Mouse (Mus musculus) cerebellum, adult 18-20 months (tissue): ENCODE results near the gene Kctd20.
A peak's percentile ranks its signal among the peaks of the same experiment; 100 is the strongest.

Source experiments
- DNase-seq, 2 experiments: peaks; one replicate each; pipeline ENCODE4 v3.0.0; 2021

Gene Kctd20

GRCm38 (mm10) chr17:28951831-28952799 lies at the start of gene Kctd20:
TSS of gene Kctd20 (plus strand) at chr17:28951950.
- peak; percentile 91 to 99 for DNase-seq

GRCm38 (mm10) chr17:28904546-28905376 lies 47.0 kb upstream of the Kctd20 start:
- peak; percentile 59 to 82 for DNase-seq

- DNase-seq = no peak
Observed at GRCm38 (mm10) chr17:28905377-28905916, 46.3 kb upstream of the Kctd20 start.

- no peak for DNase-seq
Observed at GRCm38 (mm10) chr17:28907959-28908358, 43.8 kb upstream of the Kctd20 start.

GRCm38 (mm10) chr17:28909252-28909941 lies 42.4 kb upstream of the Kctd20 start:
- DNase-seq = no peak

- no peak for DNase-seq
Observed at GRCm38 (mm10) chr17:28910139-28910538, 41.6 kb upstream of the Kctd20 start.

GRCm38 (mm10) chr17:28913200-28913599 lies 38.5 kb upstream of the Kctd20 start:
- DNase-seq = no peak

- DNase-seq = no peak
Observed at GRCm38 (mm10) chr17:28913940-28914339, 37.8 kb upstream of the Kctd20 start.

- DNase-seq = no peak
Observed at GRCm38 (mm10) chr17:28915060-28915628, 36.6 kb upstream of the Kctd20 start, which contains the start of gene 4930539E08Rik. TSS of gene 4930539E08Rik (minus strand) at chr17:28915324.

GRCm38 (mm10) chr17:28916520-28916919 lies 35.2 kb upstream of the Kctd20 start:
- DNase-seq = no peak

- DNase-seq = no peak
Observed at GRCm38 (mm10) chr17:28921086-28921485, 30.7 kb upstream of the Kctd20 start.

- no peak for DNase-seq
Observed at GRCm38 (mm10) chr17:28922096-28922495, 29.7 kb upstream of the Kctd20 start.

GRCm38 (mm10) chr17:28924957-28925595 lies 26.7 kb upstream of the Kctd20 start:
- DNase-seq = no peak

GRCm38 (mm10) chr17:28926380-28926779 lies 25.4 kb upstream of the Kctd20 start:
- peak; percentile 82 to 86 for DNase-seq

GRCm38 (mm10) chr17:28926866-28927635 lies 24.7 kb upstream of the Kctd20 start:
- DNase-seq = peak; percentile 32 to 36

- DNase-seq = no peak
Observed at GRCm38 (mm10) chr17:28928004-28928403, 23.7 kb upstream of the Kctd20 start.

- DNase-seq = no peak
Observed at GRCm38 (mm10) chr17:28929369-28929768, 22.4 kb upstream of the Kctd20 start.

- peak; percentile 27 to 41 for DNase-seq
Observed at GRCm38 (mm10) chr17:28930392-28931074, 21.2 kb upstream of the Kctd20 start.

GRCm38 (mm10) chr17:28931436-28932211 lies 20.1 kb upstream of the Kctd20 start:
- no peak for DNase-seq
